Comparison of ENCODE assay signal across 30 mouse cellular contexts in genomic region chr3:90640981-90641380, GRCm38 (mm10). TPM values are rescaled to one million over a fixed set of nuclear protein-coding genes. Genes with fewer than 3 reads are reported as not detected.
"Had no signal": no experiment of that assay in that cellular context is flagged by ENCODE, and none has a peak within 500 bp of the region (broad histone marks: within the 10 kb centered on the region; RNA-seq: fewer than 3 reads in every experiment).

No protein-coding gene starts in this region.

- H3K9ac ChIP-seq: embryonic facial prominence, embryonic 12.5 days; embryonic facial prominence, embryonic 13.5 days; embryonic facial prominence, embryonic 15.5 days; forebrain, embryonic 12.5 days; forebrain, embryonic 13.5 days; forebrain, embryonic 15.5 days; forebrain, postnatal 0 days had no signal

- ATAC-seq: forebrain, embryonic 13.5 days; forebrain, embryonic 14.5 days; forebrain, embryonic 15.5 days; forebrain, embryonic 16.5 days; forebrain, postnatal 0 days had no signal

- H3K27ac ChIP-seq: embryonic facial prominence, embryonic 10.5 days; embryonic facial prominence, embryonic 12.5 days; embryonic facial prominence, embryonic 13.5 days; embryonic facial prominence, embryonic 15.5 days; forebrain, embryonic 10.5 days; forebrain, embryonic 12.5 days; forebrain, embryonic 13.5 days; forebrain, embryonic 15.5 days; gastrocnemius, adult 2 months; heart, adult 2 months; heart, embryonic 10.5 days had no signal

- DNase-seq: cerebellum, adult 9-11 months; cerebellum, postnatal 10 days; cerebellum, postnatal 14 days; cerebellum, postnatal 25 days; cerebellum, postnatal 36 days; embryo, embryonic 11 days; forebrain, postnatal 0 days; gastrocnemius, adult 2 months; gastrocnemius, postnatal 10 days; gastrocnemius, postnatal 14 days; gastrocnemius, postnatal 25 days; gastrocnemius, postnatal 36 days; heart, adult 18-20 months; heart, adult 2 months had no signal

- H3K9me3 ChIP-seq: embryonic facial prominence, embryonic 10.5 days; embryonic facial prominence, embryonic 12.5 days; embryonic facial prominence, embryonic 13.5 days; embryonic facial prominence, embryonic 15.5 days; forebrain, embryonic 10.5 days; forebrain, embryonic 12.5 days; forebrain, embryonic 13.5 days; forebrain, embryonic 15.5 days; heart, embryonic 10.5 days had no signal

- H3K27me3 ChIP-seq: embryonic facial prominence, embryonic 12.5 days; embryonic facial prominence, embryonic 13.5 days; embryonic facial prominence, embryonic 15.5 days; forebrain, embryonic 12.5 days; forebrain, embryonic 13.5 days; forebrain, embryonic 15.5 days had no signal

- H3K4me3 ChIP-seq: embryonic facial prominence, embryonic 10.5 days; embryonic facial prominence, embryonic 12.5 days; embryonic facial prominence, embryonic 13.5 days; embryonic facial prominence, embryonic 15.5 days; erythroblast, embryonic 14.5 days; forebrain, embryonic 10.5 days; forebrain, embryonic 12.5 days; forebrain, embryonic 13.5 days; forebrain, embryonic 15.5 days; gastrocnemius, adult 2 months; heart, adult 2 months; heart, embryonic 10.5 days had no signal

- H3K4me2 ChIP-seq: embryonic facial prominence, embryonic 12.5 days; embryonic facial prominence, embryonic 13.5 days; embryonic facial prominence, embryonic 15.5 days; forebrain, embryonic 12.5 days; forebrain, embryonic 13.5 days; forebrain, embryonic 15.5 days had no signal

- H3K4me1 ChIP-seq: embryonic facial prominence, embryonic 10.5 days; embryonic facial prominence, embryonic 12.5 days; embryonic facial prominence, embryonic 13.5 days; embryonic facial prominence, embryonic 15.5 days; forebrain, embryonic 10.5 days; forebrain, embryonic 12.5 days; forebrain, embryonic 13.5 days; forebrain, embryonic 15.5 days; heart, embryonic 10.5 days had no signal

- H3K36me3 ChIP-seq: embryonic facial prominence, embryonic 10.5 days; embryonic facial prominence, embryonic 12.5 days; embryonic facial prominence, embryonic 13.5 days; embryonic facial prominence, embryonic 15.5 days; forebrain, embryonic 10.5 days; forebrain, embryonic 12.5 days; forebrain, embryonic 15.5 days; heart, embryonic 10.5 days had no signal

RNA-seq across cellular contexts. Expression of gene S100a7a, which starts 12.8 kb away (rescaled TPM):
- polyA plus RNA-seq: embryonic facial prominence, embryonic 10.5 days; embryonic facial prominence, embryonic 11.5 days; embryonic facial prominence, embryonic 13.5 days; erythroblast, embryonic 14.5 days; forebrain, embryonic 10.5 days; forebrain, embryonic 11.5 days; forebrain, embryonic 12.5 days; forebrain, embryonic 14.5 days; forebrain, embryonic 15.5 days; forebrain, embryonic 16.5 days; forebrain, postnatal 0 days; heart, embryonic 10.5 days had no signal

RNA-seq across cellular contexts. Expression of gene S100a8, which starts 27.8 kb away (rescaled TPM):
- polyA plus RNA-seq: erythroblast, embryonic 14.5 days; heart, embryonic 10.5 days had no signal

RNA-seq across cellular contexts. Expression of gene S100a6, which starts 28.3 kb away (rescaled TPM):
- polyA plus RNA-seq: erythroblast, embryonic 14.5 days had no signal

RNA-seq across cellular contexts. Expression of gene S100a5, which starts 32.7 kb away (rescaled TPM):
- polyA plus RNA-seq: cortical plate, adult 2 months; embryonic facial prominence, embryonic 10.5 days; embryonic facial prominence, embryonic 11.5 days; embryonic facial prominence, embryonic 13.5 days; erythroblast, embryonic 14.5 days; forebrain, embryonic 10.5 days; forebrain, embryonic 11.5 days; forebrain, embryonic 12.5 days; forebrain, embryonic 13.5 days; forebrain, embryonic 14.5 days; forebrain, embryonic 15.5 days; forebrain, embryonic 16.5 days; forebrain, postnatal 0 days; gonadal fat pad, adult 2 months; heart, adult 2 months; heart, embryonic 10.5 days had no signal

RNA-seq across cellular contexts. Expression of gene S100a4, which starts 37.4 kb away (rescaled TPM):
- polyA plus RNA-seq: erythroblast, embryonic 14.5 days; forebrain, embryonic 10.5 days had no signal
